Mouse (Mus musculus) thymus, adult 18-20 months (tissue): ENCODE data around the gene Tacr2.

Source experiments
- DNase-seq, 2 experiments: peaks; one replicate each; pipeline ENCODE4 v3.0.0; 2022; ENCODE audit warnings: mixed read lengths in 2 of 2

The Tacr2 gene

GRCm38 (mm10) chr10:62252000-62252488, at the start of gene Tacr2:
Tacr2 (plus strand) TSS chr10:62252438.
- DNase-seq: no peak

GRCm38 (mm10) chr10:62202574-62202973, 49.7 kb upstream of the Tacr2 start:
- no peak for DNase-seq

GRCm38 (mm10) chr10:62208241-62208896, 43.9 kb upstream of the Tacr2 start:
- no peak for DNase-seq

- no peak for DNase-seq
Observed at GRCm38 (mm10) chr10:62211310-62211709, 40.9 kb upstream of the Tacr2 start.

GRCm38 (mm10) chr10:62215169-62215616, 37.0 kb upstream of the Tacr2 start:
- DNase-seq: peak in 1 of 2 experiments; percentile 26

- no peak for DNase-seq
Observed at GRCm38 (mm10) chr10:62215633-62216032, 36.6 kb upstream of the Tacr2 start.

GRCm38 (mm10) chr10:62216595-62216994, 35.6 kb upstream of the Tacr2 start:
- no peak for DNase-seq

GRCm38 (mm10) chr10:62217196-62217595, 35.0 kb upstream of the Tacr2 start:
- no peak for DNase-seq

GRCm38 (mm10) chr10:62218044-62218788, 34.0 kb upstream of the Tacr2 start:
- DNase-seq: no peak

- no peak for DNase-seq
Observed at GRCm38 (mm10) chr10:62218789-62219172, 33.5 kb upstream of the Tacr2 start.

GRCm38 (mm10) chr10:62220732-62221514, 31.3 kb upstream of the Tacr2 start:
- no peak for DNase-seq

- no peak for DNase-seq
Observed at GRCm38 (mm10) chr10:62221647-62222046, 30.6 kb upstream of the Tacr2 start.

GRCm38 (mm10) chr10:62222777-62223176, 29.5 kb upstream of the Tacr2 start:
- DNase-seq: no peak

- no peak for DNase-seq
Observed at GRCm38 (mm10) chr10:62224231-62224630, 28.0 kb upstream of the Tacr2 start.

GRCm38 (mm10) chr10:62225839-62226238, 26.4 kb upstream of the Tacr2 start:
- no peak for DNase-seq

- no peak for DNase-seq
Observed at GRCm38 (mm10) chr10:62228126-62228525, 24.1 kb upstream of the Tacr2 start.

- DNase-seq: peak; percentile 57 to 63
Observed at GRCm38 (mm10) chr10:62230708-62231394, 21.4 kb upstream of the Tacr2 start, which contains the start of gene Tspan15. Tspan15 (minus strand) TSS chr10:62231251.

GRCm38 (mm10) chr10:62231395-62231732, 20.9 kb upstream of the Tacr2 start:
- DNase-seq: no peak

- DNase-seq: no peak
Observed at GRCm38 (mm10) chr10:62231811-62232210, 20.4 kb upstream of the Tacr2 start.

- DNase-seq: no peak
Observed at GRCm38 (mm10) chr10:62236165-62236564, 16.1 kb upstream of the Tacr2 start.

- DNase-seq: no peak
Observed at GRCm38 (mm10) chr10:62237205-62237604, 15.0 kb upstream of the Tacr2 start.

- DNase-seq: no peak
Observed at GRCm38 (mm10) chr10:62238688-62239087, 13.6 kb upstream of the Tacr2 start.

- DNase-seq: no peak
Observed at GRCm38 (mm10) chr10:62239270-62239669, 13.0 kb upstream of the Tacr2 start.
